Mouse (Mus musculus): ENCODE results near the gene Arhgap24. TPM values are rescaled to one million over a fixed set of nuclear protein-coding genes. Genes with fewer than 3 reads are reported as not detected.

The Arhgap24 gene
- polyA plus RNA-seq, 1 experiment from 2014 or later: 5.3 TPM

DNA sequence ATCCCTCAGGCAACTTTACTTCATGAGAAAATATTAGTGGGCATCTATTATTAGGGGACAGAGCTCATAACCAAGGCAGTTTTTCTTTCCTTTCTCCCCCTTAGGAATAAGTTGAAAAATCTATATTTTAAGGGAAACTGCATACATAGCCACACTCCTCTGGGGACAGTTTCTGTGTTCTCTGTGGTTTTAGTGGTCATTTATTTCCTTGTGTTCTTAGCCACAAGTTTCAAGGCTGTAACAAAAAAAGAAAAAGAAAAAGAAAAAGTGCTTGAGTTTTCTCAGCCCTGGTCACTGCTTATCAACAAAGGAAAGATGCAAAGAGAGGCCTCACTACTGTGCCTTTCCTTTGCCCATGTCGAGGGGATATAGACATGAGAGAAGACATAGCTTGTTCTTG, 71.3 kb downstream of the Arhgap24 start:
- no peak overlapping the region for H3K4me2 ChIP-seq (replicated peaks)
- no peak overlapping the region for H3K4me3 ChIP-seq (replicated peaks)
- H3K36me3 ChIP-seq: no peaks in the 10 kb centered on the region
- no peaks in the 10 kb centered on the region for H3K4me1 ChIP-seq (replicated peaks)
- WGBS: 80% methylated on average over 1 of the region's 1 CpGs
- H3K9me3 ChIP-seq: no peaks in the 10 kb centered on the region
- no peak for ATAC-seq
- H3K27ac ChIP-seq: no peak overlapping the region
- no peaks in the 10 kb centered on the region for H3K27me3 ChIP-seq
- no peak overlapping the region for H3K9ac ChIP-seq (replicated peaks)

DNA sequence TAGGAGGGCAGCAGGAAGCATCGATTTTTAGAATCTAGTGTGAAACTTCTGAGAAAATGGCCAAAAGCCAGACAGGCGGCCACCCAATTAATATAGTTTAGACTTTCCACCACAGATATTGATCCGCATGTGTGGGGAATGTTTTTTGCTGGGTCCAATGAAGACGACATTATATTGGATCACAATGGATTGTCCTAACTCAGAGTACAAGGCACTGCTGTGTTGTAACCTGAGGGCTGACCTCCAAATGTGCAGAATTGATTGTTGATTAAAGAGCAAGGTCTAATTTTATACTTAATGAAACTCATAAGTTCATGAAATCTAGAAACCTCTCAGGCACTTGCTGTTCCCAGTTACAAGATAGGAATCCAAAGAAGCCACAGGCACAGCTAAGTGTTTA, 74.8 kb downstream of the Arhgap24 start:
- no peak overlapping the region for H3K9ac ChIP-seq (replicated peaks)
- H3K4me3 ChIP-seq (replicated peaks): no peak overlapping the region
- no peak overlapping the region for H3K4me2 ChIP-seq (replicated peaks)
- ATAC-seq: no peak
- H3K27ac ChIP-seq: no peak overlapping the region
- no peaks in the 10 kb centered on the region for H3K36me3 ChIP-seq
- WGBS: 88% methylated on average over 4 of the region's 4 CpGs
- H3K4me1 ChIP-seq (replicated peaks): peaks cover 9% of the 10 kb centered on the region
- no peaks in the 10 kb centered on the region for H3K9me3 ChIP-seq
- H3K27me3 ChIP-seq: no peaks in the 10 kb centered on the region

DNA sequence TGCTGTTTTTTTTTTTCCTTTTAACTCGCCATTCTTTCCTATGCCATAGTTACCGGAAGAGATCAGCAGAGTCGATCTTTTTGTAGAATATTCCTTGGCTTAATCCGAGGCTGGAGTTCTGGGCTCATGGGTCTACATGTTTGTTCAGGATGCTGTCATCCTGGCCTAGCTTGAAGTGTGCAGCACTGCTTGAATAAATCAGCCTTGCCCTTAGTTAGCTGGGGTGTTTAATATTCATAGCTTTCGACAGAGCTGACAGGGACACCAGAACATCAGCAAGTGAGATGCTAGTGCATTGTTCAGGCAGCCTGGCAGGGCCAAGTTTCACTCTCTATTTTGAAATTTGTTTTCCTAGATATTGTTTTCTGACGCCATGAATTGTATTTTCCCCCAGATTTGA, 79.1 kb downstream of the Arhgap24 start:
- Histone ChIP-seq H3K27me3 (no peaks in the 10 kb centered on the region), H3K36me3 (no peaks in the 10 kb centered on the region), H3K4me1 (replicated peaks) (peaks cover 12% of the 10 kb centered on the region), H3K9ac (replicated peaks) (no peak overlapping the region), H3K4me2 (replicated peaks) (0 out of 2 replicates have a peak overlapping the region, but pooled peaks have one; percentile 13), H3K4me3 (replicated peaks) (no peak overlapping the region), H3K27ac (peak overlapping the region; percentile 59), H3K9me3 (no peaks in the 10 kb centered on the region)
- WGBS: 36% methylated on average over 6 of the region's 6 CpGs
- peak; percentile 92 for ATAC-seq

DNA sequence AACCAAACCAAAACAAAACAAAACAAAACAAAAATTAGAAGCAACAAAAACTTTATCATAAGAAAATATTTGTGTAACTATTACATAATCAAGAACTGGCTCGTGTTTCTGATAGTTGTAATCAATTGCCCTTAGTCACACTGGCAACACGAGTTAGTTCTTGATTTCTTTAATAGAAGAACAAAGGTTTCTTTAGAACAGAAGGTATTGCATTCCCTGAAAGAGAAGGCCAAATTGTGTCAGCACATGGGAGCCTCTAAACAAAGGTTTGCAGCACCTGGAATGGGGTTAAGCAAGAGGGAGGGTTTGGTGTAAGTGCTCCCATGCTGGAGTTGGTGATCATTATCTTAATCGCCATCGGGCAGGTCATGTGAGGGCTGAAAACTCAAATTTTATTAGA, 82.8 kb downstream of the Arhgap24 start:
- no peaks in the 10 kb centered on the region for H3K27me3 ChIP-seq
- H3K27ac ChIP-seq: no peak overlapping the region
- H3K9me3 ChIP-seq: no peaks in the 10 kb centered on the region
- H3K4me3 ChIP-seq (replicated peaks): no peak overlapping the region
- no peak overlapping the region for H3K9ac ChIP-seq (replicated peaks)
- WGBS: 87% methylated on average over 4 of the region's 4 CpGs
- H3K4me2 ChIP-seq (replicated peaks): no peak overlapping the region
- no peak for ATAC-seq
- H3K36me3 ChIP-seq: no peaks in the 10 kb centered on the region
- peaks cover 12% of the 10 kb centered on the region for H3K4me1 ChIP-seq (replicated peaks)

DNA sequence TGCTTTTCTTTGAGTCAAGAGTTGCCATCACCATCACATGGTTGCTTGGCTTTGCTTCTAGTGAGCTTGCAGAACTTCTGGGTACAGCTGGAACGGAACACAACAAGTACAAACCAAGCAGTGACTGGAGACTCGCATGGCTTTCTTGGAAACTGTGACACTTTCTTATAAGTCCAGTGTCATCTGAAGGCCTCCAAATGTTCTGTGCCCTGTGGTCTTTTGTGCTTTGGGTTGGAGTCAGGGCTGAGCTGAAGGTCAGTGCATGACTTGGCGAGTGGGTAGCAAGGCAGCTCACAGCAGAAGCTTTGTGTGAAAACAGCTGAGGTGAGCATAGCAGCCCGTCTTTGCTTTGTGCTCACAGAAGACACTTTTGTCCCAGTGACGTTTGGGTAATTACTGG, 87.6 kb downstream of the Arhgap24 start:
- H3K4me3 ChIP-seq (replicated peaks): no peak overlapping the region
- H3K36me3 ChIP-seq: no peaks in the 10 kb centered on the region
- ATAC-seq: no peak
- no peak overlapping the region for H3K9ac ChIP-seq (replicated peaks)
- WGBS: 67% methylated on average over 5 of the region's 5 CpGs
- no peaks in the 10 kb centered on the region for H3K4me1 ChIP-seq (replicated peaks)
- no peak overlapping the region for H3K27ac ChIP-seq
- no peaks in the 10 kb centered on the region for H3K27me3 ChIP-seq
- H3K9me3 ChIP-seq: no peaks in the 10 kb centered on the region
- H3K4me2 ChIP-seq (replicated peaks): no peak overlapping the region

DNA sequence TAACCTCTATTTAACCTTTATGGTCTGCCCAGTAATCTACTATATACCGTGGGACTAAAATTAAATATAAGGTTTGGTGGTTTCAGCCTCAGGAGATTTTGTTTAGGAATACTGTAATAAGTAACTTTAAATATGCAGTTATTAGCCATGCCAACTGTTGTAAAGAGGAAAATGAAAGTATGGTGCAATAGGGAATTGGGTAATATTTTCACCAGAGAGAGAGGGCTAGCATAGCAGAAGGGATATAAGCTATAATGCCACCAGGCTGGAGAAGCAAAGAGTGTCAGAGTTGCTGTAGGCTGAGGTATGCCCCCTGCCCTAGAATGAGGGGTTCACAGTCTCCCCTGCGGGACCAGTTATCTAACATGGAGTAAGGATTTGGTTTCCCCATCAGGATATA, 90.3 kb downstream of the Arhgap24 start:
- H3K4me2 ChIP-seq (replicated peaks): no peak overlapping the region
- no peak overlapping the region for H3K9ac ChIP-seq (replicated peaks)
- H3K4me3 ChIP-seq (replicated peaks): no peak overlapping the region
- WGBS: 88% methylated on average over 2 of the region's 2 CpGs
- H3K9me3 ChIP-seq: peaks cover 9% of the 10 kb centered on the region; the same call in 1 of the 2 replicates
- no peaks in the 10 kb centered on the region for H3K36me3 ChIP-seq
- H3K4me1 ChIP-seq (replicated peaks): no peaks in the 10 kb centered on the region
- no peak overlapping the region; the same call in 1 of the 2 replicates for H3K27ac ChIP-seq
- no peaks in the 10 kb centered on the region for H3K27me3 ChIP-seq
- ATAC-seq: no peak

DNA sequence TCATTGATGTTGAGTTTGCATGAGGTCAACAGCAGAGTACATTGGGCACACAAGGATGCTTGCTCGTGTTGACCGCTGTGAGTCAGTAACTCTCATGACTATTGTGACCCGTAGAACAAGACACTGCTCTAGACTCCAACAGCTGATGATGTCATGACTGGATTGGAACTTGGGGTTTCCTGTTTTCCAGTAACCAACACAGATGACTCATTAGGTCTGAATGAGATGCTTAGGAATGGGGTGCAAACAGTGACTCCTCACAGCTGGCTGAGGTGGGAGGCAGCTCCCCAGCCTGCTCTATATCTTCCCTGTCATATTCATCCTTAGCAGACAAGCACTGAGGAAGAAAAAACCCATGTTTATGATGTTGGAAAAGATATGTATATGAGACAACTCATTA, 95.6 kb downstream of the Arhgap24 start:
- Histone ChIP-seq H3K9me3 (peaks cover 9% of the 10 kb centered on the region; the same call in 1 of the 2 replicates), H3K4me2 (replicated peaks) (no peak overlapping the region), H3K4me3 (replicated peaks) (no peak overlapping the region), H3K27me3 (no peaks in the 10 kb centered on the region), H3K36me3 (no peaks in the 10 kb centered on the region), H3K9ac (replicated peaks) (no peak overlapping the region), H3K4me1 (replicated peaks) (no peaks in the 10 kb centered on the region), H3K27ac (no peak overlapping the region)
- 98% methylated on average over 3 of the region's 3 CpGs for WGBS
- ATAC-seq: no peak

DNA sequence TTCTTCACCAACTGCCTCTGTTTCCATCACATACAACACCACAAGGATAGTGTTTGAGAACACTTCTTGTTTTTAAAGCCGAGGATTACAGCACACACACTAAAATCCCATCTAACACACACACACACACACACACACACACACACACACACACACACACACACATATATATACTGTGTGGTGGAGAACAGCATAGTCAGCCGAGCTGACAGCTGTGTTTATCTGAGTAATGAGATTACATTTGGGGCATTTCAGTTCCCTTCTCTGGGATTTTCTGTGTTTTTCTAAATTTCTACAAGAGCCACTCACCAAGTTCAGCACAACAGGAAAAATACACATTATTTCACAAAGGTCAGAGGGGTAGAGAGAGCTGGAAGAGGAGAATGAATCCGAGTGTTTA, 96.5 kb downstream of the Arhgap24 start:
- Histone ChIP-seq H3K36me3 (no peaks in the 10 kb centered on the region), H3K9ac (replicated peaks) (no peak overlapping the region), H3K27ac (no peak overlapping the region), H3K4me2 (replicated peaks) (no peak overlapping the region), H3K4me1 (replicated peaks) (no peaks in the 10 kb centered on the region), H3K9me3 (peaks cover 9% of the 10 kb centered on the region; the same call in 1 of the 2 replicates), H3K4me3 (replicated peaks) (no peak overlapping the region), H3K27me3 (no peaks in the 10 kb centered on the region)
- WGBS: 76% methylated on average over 3 of the region's 3 CpGs
- ATAC-seq: no peak

DNA sequence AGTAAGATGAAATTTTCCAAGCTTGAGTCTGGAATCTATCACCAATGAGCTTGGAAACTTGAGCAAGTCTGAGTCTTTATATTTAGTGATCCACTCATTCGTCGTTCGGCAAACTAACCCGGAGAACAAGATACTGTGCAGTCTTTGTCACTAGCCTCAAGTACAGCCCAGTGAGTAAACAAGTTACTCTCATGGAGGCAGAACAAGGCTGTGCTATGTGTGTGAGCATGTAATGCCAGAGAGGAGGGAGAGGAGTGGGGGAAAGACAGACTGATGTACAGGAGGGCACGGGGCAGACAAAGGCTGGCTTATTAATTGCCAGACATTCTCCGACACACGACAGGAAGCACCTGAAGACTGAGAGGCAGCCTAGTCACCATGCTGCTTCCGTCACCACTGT, 97.2 kb downstream of the Arhgap24 start:
- no peak overlapping the region for H3K27ac ChIP-seq
- WGBS: 85% methylated on average over 8 of the region's 8 CpGs

DNA sequence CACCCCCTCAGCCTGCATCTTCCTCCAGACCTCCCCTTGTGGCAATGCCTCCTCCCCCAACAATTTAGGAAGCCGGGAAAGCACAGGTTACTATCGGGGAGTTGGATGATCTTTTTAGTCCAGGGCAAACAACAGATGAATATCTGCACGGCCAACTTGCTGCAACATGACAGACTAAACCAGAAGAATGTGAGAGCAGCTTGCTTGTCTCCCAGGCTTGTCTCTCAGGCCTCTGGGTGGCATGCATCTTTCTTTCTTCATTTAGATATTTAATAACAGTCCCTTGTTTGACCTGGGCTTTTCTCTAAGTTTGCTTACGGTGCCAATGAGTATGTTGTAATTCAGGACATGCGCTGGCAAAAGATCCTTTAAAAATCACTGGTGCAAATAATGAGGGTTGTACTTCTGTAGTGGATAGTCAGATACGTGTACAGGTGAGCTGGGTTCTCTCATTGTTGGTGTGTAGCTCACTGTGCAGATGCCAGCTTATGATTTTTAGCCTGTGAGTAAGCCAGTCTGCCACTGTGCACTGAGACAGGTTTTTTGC, 101.7 kb downstream of the Arhgap24 start:
- Histone ChIP-seq H3K9ac (replicated peaks) (no peak overlapping the region), H3K36me3 (no peaks in the 10 kb centered on the region), H3K9me3 (no peaks in the 10 kb centered on the region), H3K27me3 (no peaks in the 10 kb centered on the region), H3K4me2 (replicated peaks) (no peak overlapping the region), H3K27ac (no peak overlapping the region), H3K4me3 (replicated peaks) (no peak overlapping the region), H3K4me1 (replicated peaks) (no peaks in the 10 kb centered on the region)
- 75% methylated on average over 6 of the region's 6 CpGs for WGBS
- no peak for ATAC-seq

More for the DNA sequence above, 97.2 kb downstream of the Arhgap24 start:
- Histone ChIP-seq H3K4me1 (replicated peaks) (no peaks in the 10 kb centered on the region), H3K27me3 (no peaks in the 10 kb centered on the region), H3K9me3 (peaks cover 9% of the 10 kb centered on the region; the same call in 1 of the 2 replicates), H3K4me2 (replicated peaks) (no peak overlapping the region), H3K4me3 (replicated peaks) (no peak overlapping the region), H3K9ac (replicated peaks) (no peak overlapping the region), H3K36me3 (no peaks in the 10 kb centered on the region)
- no peak for ATAC-seq

DNA sequence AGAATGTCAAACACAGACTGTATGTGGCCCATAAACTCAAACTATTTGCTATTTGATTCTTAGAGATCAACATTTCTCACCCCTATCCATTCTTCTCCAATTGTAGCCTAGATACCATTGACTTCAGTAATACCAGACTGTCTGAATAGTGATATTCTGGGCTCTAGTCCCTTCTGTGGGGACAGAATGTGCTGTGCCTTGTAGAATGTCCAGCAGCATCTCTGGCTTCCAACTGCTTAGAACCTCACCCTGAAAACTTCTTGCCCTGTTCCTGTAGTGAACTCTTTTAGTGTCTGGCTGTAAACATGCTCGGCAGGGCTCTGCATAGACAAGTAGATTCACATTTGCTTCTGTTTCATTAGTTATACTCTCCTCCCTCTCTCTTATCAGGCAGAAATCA, 110.2 kb downstream of the Arhgap24 start:
- no peaks in the 10 kb centered on the region for H3K9me3 ChIP-seq
- WGBS: 81% methylated on average over 1 of the region's 1 CpGs
- ATAC-seq: no peak

DNA sequence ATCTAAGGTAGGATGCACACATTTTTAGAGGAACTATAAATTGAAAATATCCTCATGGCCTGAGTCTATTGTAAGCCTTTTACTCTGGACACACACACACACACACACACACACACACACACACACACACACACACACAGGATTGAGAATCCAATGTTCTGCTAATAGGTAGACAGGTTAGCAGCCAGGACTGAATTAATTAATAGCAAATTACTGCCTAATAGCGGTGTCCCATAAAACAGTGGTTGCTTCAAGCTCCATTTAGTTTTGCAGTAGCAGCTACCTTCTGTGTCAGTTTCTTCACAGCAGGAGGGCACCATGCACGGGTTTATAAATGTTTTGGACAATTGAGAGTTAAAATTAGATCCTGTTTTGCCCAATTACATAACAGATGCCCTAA, 111.9 kb downstream of the Arhgap24 start:
- Histone ChIP-seq H3K4me2 (replicated peaks) (no peak overlapping the region), H3K9me3 (no peaks in the 10 kb centered on the region), H3K27ac (no peak overlapping the region), H3K36me3 (no peaks in the 10 kb centered on the region), H3K27me3 (no peaks in the 10 kb centered on the region), H3K4me3 (replicated peaks) (no peak overlapping the region), H3K9ac (replicated peaks) (no peak overlapping the region), H3K4me1 (replicated peaks) (no peaks in the 10 kb centered on the region)
- WGBS: 66% methylated on average over 2 of the region's 2 CpGs
- no peak for ATAC-seq

More for the DNA sequence above, 110.2 kb downstream of the Arhgap24 start:
- H3K9ac ChIP-seq (replicated peaks): no peak overlapping the region
- no peak overlapping the region for H3K4me3 ChIP-seq (replicated peaks)
- H3K4me1 ChIP-seq (replicated peaks): no peaks in the 10 kb centered on the region
- H3K27ac ChIP-seq: no peak overlapping the region
- H3K4me2 ChIP-seq (replicated peaks): no peak overlapping the region
- H3K27me3 ChIP-seq: no peaks in the 10 kb centered on the region
- H3K36me3 ChIP-seq: no peaks in the 10 kb centered on the region

DNA sequence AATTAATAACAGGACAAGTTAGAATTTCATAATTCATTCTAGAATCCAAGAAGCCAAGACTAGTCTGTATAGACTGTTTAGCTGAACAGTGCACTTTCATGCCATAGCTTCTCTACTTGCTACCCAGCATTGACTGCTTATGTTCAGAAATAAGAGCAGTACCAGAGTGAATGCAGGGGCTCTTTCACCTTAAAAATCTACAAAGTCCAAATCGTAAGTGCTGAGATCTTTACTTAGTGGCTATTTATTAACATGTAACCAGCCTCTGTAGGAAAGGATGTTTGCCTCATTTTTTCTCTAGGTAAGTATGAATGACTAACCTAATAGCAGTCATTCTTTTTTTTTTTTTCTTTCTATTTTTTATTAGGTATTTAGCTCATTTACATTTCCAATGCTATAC, 117.9 kb downstream of the Arhgap24 start:
- no peaks in the 10 kb centered on the region for H3K36me3 ChIP-seq
- no peak overlapping the region for H3K4me2 ChIP-seq (replicated peaks)
- no peaks in the 10 kb centered on the region for H3K9me3 ChIP-seq
- H3K4me1 ChIP-seq (replicated peaks): no peaks in the 10 kb centered on the region
- no peak overlapping the region for H3K27ac ChIP-seq
- 89% methylated on average over 1 of the region's 1 CpGs for WGBS
- H3K4me3 ChIP-seq (replicated peaks): no peak overlapping the region
- H3K9ac ChIP-seq (replicated peaks): no peak overlapping the region
- no peak for ATAC-seq
- no peaks in the 10 kb centered on the region for H3K27me3 ChIP-seq

All from midbrain, embryonic 13.5 days (tissue).